Mouse (Mus musculus) adrenal gland, postnatal 25 days (tissue): ENCODE measurements at regions not wholly inside any gene's neighbourhood (a gene's known extent, or its start where the extent isn't known, plus 50 kb on each side); places are given as distances from the start of the nearest gene placed in this dataset.

Source experiments
- DNase-seq: peaks from one replicate; pipeline ENCODE4 v3.0.0; 2021; ENCODE audit warnings: mixed read lengths

DNA sequence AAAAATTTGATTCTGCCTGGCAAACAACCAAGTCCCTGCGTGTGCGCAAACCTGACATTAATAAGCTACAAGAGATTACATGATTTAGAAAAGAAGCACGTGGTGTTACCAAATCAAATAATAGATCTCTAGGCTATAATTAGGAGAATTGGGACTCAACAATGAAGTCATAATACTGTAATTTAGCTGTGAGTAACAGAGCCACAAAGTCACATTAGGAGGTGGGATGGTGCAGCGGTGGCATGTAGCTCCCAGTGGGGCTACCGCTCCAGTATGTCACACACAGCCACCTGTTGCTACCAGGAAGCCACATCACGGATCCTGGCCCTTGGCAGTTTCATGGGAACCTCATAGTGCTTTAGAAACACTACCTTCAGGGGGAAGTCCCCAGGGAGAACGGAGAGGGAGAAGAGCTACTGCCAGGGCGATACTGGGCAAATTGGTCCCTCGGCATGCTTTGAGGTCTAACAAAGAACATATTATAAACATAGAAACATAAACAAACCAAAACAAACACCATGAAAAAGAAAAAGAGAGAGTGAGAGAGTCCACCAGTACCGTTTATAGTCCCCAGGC, 551.2 kb downstream of the Insc start:
- DNase-seq, result no peak

DNA sequence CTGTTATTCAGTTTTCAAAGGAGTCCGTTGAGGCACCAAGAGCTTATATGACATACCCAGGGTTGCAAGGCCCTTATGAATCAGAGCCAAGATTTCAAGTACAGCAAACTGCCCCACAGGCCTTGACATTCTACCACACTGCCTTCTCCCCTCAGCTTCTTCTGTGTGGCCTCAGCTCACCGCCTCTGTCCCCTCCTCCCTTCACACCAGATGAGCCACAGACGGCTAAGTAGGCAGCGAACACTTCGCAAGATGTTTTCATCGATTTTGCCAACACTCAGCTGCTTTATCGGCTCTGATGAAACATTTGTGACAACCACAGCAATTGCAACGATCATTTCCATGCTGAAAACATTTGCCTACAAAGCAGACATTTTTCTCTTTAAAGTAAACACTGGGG, 556.7 kb downstream of the Insc start:
- DNase-seq, result peak; percentile 33

- DNase-seq, result no peak
These were observed 564.9 kb downstream of the Insc start for GRCm38 (mm10) chr7:115308377-115308776.

- peak; percentile 26 for DNase-seq
These were observed 567.1 kb downstream of the Insc start for GRCm38 (mm10) chr7:115310400-115311225.

- no peak for DNase-seq
These were observed 576.0 kb downstream of the Insc start for GRCm38 (mm10) chr7:115319504-115319903.

- no peak for DNase-seq
These were observed 579.5 kb downstream of the Insc start for GRCm38 (mm10) chr7:115322989-115323388.

GRCm38 (mm10) chr7:115328300-115328699, 584.8 kb downstream of the Insc start:
- no peak for DNase-seq

DNA sequence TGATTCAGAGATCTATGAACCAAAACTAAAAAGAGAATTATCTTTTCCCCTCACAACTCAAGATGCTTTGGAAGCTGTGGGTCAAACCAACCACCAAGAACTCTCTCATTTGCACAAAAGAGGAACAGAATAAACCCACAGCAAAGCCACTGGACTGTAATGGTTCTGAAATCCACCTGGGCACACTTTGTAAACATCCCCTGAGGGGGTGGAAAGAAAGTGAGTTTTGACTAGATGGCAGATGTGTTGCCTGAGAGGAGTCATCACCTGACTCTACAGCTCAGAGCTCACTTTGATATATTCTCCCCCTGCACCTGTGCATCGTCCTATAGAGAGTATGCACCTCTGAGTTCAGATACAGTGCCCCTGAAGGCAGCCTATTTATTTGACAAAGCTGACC, 588.2 kb downstream of the Insc start:
- no peak for DNase-seq

GRCm38 (mm10) chr7:115333046-115333577, 589.6 kb downstream of the Insc start:
- DNase-seq, result no peak

DNA sequence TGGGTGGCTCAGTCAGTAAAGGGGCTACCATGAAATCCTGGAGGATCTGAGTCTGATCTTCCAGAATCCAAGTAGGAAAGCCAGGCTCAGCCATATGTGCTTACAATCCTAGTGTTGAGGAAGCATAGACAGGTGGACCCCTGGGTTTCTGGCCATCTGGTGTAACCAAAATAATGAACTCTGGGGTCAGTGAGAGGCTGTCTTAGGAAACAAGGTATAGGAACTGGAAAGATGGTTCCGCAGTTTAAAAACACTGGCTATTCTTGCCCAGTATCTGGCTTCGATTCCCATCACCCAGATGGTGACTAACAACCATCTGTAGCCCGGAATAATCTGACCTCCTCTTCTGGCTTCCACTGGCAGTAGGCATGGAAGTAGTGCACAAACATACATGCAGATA, 591.6 kb downstream of the Insc start:
- DNase-seq, result no peak

DNA sequence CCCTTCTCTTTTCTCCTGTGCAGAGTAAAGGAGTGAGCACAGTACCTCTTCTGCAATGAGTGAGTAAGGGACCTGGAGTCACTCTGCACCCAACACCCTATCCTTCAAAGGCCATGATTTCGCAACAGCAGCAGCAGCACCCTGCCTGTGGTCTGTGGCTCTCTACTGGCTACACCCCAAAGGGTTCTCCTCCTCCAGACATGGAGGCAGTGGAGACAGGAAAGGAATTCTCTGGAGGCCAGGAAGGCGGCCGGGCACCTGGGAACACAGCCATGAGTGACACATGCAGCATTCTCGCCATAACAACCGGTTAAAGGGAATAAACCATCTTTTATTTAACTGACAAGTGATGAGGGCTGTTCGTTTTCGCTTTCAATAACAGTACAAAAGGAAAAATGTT, 596.7 kb downstream of the Insc start:
- DNase-seq, result peak; percentile 5

- DNase-seq, result no peak
These were observed 597.5 kb downstream of the Insc start for GRCm38 (mm10) chr7:115341007-115341406.

DNA sequence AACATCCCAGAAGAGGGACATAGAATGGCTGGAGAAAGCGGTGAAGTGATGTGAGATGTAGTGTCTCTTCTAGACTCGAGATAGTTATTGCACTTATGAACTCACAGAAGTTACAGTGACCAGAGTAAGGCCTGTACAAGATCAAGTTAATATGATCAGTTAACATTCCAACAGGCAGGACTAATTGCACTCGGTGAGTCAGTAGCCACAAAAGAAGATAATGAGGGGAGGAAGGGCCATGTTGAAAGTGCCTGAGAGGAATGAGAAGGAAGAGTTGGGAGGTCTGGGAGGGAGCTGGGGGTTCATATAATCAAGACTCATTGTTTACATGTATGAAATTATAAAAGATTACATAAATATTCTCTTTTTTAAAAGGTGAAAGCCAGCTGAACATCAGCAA, 602.3 kb downstream of the Insc start:
- no peak for DNase-seq

DNA sequence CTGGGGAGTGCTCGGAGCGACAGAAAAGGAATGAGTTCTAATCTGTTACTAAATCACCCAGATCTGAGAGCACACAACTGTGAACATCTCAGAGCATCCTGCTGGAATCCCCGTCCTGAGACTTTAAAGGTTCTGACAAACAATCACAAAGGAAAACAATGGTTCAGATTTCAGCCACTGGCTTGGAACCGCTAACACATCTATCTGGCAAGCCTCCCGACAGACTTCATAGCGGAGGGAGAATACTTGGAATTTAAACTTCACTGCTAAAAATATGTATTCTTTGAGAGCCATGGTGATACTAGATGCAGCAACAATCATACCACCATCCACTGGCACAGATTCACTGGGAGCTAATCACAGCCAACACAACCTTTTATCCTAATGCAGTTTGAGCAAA, 615.2 kb downstream of the Insc start:
- DNase-seq, result no peak

- DNase-seq, result no peak
These were observed 616.6 kb downstream of the Insc start for GRCm38 (mm10) chr7:115360142-115360541.

DNA sequence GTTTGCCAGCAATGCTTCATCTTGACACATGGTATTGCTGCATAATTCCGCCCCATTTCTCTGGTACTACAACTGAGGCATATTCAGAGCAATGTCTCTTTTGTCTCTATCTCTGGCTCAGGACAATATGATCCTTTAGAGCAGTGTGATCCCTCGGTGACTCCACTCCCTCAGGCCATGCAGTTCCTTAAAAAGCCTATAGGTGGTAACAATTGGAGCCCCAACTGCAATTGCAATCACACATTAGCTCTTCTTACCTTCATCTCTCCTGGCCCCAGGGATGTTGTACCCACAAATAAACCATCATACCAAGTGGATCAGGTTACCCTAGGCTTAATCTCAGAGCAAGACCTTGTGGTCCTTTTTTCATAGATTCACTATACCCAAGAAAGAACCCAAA, 618.6 kb downstream of the Insc start:
- DNase-seq, result no peak

DNA sequence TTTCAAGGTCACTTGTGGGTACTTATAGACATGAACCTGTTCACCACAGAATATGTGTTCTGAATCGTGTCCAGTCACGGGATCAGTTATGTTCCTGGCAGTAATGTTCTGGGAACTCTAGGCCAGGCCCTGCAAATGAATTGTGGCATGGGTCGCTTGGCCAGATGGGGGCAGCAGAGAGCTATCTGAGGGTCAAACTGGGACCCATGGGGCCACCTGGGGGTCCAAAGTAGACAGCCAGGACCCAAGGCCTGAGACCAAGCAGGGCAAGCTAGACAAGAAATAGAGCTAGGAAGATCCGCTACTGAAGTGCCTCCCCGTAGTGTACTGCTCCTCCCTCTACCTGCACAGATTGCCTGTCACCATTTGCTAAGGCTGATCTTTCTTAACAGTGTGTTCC, 623.4 kb downstream of the Insc start:
- DNase-seq, result peak; percentile 71

- no peak for DNase-seq
These were observed 627.6 kb downstream of the Insc start for GRCm38 (mm10) chr7:115371143-115371542.

- no peak for DNase-seq
These were observed 629.4 kb downstream of the Insc start for GRCm38 (mm10) chr7:115372921-115373320.

- DNase-seq, result no peak
These were observed 630.5 kb downstream of the Insc start for GRCm38 (mm10) chr7:115373781-115374533.

- no peak for DNase-seq
These were observed 632.6 kb downstream of the Insc start for GRCm38 (mm10) chr7:115376067-115376466.

DNA sequence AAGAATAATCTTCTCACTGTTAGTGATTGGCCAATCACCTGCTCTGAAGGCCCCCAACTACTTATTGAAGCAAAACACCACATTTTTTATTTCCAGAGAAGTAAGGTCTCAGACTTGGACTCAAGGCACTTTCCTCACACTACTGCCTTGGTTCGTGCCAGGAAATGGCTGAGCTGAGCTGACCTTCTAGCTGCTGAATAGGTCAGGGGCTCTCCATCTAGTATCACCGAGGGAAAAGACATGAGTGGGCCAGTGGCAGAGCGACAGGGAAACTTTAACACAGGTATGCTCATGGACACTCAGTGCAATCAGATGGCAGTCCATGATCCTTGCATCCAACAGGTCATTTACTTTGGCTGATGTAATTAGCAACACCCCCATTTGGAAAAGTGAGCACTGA, 635.3 kb downstream of the Insc start:
- no peak for DNase-seq

- no peak for DNase-seq
These were observed 636.1 kb downstream of the Insc start for GRCm38 (mm10) chr7:115379600-115379999.
